Mouse (Mus musculus): ENCODE data around the gene Abcc5.
"Not testable (repeated sequence)": the region's sequence is repeated elsewhere in the genome, so short reads cannot be mapped to it uniquely, and the experiment has no call there.

Gene Abcc5

DNA sequence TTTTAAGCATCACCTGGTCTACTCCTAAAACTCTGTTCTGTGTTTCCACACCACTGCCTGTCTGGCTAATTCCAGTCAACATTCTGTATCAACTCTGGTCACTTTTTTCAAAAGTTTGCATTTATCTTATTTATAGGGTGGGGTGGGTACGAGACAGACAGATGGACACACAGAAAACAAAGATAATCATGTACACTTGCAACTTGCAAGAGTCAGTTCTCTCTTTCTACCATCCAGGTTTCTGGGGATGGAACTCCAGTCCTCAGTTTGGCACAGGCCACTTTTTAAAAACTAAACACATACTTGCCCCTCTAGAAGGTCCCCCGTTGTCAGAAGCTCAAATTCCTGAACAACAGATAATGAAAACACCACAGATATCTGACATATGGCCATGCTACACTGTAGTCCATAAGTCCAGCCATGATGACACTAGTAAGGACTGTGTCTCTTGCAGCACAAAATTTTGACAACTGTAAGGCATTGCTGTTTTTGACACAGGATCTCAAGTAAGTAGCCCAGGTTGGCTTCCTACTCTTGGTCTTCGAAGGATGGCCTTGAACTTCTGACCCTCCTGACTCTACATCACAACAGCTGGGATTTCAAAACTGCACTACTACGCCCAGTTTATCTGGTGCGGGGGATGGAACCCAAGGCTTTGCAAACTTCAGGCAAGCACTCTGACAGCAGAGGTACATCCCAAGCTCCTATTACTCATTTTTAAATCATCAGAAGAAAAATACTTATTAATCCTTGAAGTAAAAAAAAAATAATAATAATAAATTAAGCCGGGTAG, 3.1 kb downstream of the Abcc5 start:
- peak; percentile 38 for DNase-seq

- DNase-seq, result no peak
Measured at GRCm38 (mm10) chr16:20418054-20418453, 8.1 kb downstream of the Abcc5 start.

DNA sequence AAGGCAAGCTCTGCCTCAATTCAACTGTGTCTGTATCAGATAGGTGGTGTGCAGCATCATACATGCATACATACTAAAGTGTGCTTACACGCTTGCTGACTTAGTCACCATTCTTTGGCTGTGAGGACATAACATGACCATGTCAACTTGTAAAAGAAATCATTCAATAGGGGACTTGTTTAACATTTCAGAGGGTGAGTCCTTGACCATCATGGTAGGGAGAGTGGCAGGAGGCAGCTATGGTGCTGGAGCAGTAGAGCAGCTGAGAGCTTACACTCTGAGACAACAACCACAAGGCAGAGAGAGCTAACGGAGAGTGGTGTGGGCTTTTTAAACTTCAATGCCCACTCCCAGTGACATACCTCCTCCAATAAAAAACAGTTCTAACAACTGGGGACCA, 9.9 kb downstream of the Abcc5 start:
- no peak for DNase-seq

DNA sequence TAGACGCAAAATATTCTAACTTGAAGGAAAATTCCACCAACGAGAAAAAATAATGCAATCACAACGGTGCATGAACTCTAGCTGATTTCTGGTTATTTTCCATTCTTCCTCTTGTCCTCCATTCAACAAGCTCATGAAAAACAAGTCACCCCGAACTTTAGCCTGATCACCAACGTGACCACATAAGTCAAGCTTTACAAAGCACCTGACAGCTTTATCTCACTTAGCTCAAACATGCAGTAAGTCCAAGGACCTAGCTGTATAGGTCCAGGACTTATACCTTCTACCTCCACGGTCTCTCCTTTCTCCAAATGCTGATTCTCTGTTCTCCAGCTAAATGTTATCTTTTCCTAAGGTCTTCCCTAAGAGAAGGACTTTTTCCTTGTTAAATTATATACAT, 10.4 kb downstream of the Abcc5 start:
- DNase-seq, result no peak

DNA sequence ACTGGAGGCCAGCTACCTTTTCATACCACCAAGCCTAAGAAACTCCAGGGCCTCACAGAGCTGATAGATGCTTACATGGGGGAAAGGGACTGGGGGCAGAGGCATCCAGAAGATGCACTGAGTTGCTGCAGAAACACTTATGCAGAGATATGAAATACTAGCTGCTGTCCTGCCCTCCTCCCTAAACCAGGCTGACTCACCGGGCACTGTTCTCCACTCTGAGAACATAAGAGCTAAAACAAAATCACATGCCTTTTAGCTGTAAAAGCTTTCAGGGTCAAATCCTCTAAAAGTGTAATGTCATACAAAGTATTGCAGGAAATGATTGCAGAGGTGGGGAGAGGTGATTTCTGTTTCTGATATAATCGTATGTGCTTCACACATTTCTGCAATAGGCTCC, 11.0 kb downstream of the Abcc5 start:
- no peak for DNase-seq

DNA sequence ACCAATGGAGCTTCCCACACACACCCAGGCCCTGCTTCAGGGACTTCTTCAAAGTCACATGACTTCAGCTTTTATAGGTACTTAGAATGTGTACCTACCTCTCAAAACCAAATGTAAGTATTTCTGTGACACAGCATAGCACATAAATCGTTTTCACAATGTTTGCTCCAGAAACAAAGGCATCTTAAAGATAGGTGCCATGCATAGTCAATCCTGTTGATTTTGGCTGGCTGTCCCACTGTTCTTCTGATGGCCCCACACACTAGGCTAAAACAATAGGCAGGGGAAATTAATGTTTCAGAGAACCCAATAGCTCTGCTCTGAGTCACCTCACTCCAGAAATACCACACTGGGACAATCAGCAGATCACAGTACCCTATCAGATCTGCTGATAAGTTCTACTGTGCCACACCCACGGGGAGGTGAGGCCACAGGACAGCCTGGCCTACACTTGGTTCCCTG, 12.3 kb downstream of the Abcc5 start:
- DNase-seq, result no peak

- no peak for DNase-seq
Measured at GRCm38 (mm10) chr16:20411958-20412570, 14.1 kb downstream of the Abcc5 start.

GRCm38 (mm10) chr16:20405335-20405734, 20.9 kb downstream of the Abcc5 start:
- DNase-seq, result no peak

DNA sequence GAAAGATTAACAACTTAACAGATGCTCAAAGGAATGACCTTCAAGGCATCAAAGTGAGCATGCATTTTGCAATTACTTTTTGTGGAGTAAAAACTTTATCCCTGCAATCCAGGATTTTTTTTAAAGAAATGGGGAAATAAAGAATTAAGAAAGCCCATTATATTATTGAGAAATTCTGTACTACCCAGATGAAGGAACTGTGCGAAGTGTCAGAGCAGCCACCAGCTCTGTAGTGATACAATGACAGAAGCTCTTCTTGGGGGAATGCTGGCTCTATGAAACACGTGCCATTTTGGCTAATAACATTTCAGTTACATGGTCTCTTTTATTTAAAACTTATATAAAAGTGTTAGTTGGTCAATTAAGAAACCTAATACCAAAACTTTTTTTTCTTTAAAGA, 22.9 kb downstream of the Abcc5 start:
- no peak for DNase-seq

GRCm38 (mm10) chr16:20401592-20401991, 24.6 kb downstream of the Abcc5 start:
- DNase-seq, result no peak

DNA sequence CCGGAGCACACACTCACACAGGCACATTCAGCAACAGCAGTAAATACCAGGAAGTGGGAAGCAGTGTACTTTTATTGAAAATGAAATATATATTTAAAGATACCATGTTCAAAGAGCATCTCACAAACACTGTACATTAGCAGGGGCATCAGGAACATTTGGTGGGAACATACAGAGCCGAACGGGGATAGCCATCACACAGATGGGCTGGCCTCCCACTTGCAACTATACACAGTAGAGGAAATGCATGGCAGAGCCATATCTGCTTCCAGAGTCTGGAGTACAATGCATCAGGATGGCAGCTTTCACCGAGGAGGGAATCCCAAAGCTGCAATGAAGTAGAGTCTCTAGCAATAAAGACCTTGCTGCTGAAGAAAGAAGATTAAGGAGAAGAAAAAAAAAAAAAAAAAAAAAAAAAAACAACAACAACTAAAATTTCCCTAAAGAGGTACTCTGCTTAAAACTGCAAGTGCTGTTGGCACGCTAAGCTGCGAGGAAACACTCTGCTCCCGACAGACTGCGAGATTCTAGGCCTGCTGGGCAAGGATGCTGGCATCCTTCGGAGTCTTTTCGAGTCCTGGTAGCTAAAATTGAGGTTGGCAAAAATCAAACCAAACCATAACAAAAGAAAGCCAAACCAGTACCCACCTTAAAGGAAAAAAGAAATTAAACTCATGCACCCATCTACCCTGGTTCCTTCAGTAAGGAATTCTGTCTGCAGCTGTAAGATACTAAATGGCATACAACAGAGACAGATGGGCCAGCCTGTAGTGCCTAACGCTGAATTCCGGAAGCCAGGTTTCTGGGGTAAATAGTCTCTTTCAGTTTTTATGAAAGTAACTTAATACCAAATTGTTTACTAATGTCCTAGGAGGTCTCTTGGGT, 25.2 kb downstream of the Abcc5 start:
- DNase-seq, result no peak

GRCm38 (mm10) chr16:20396851-20397250, 29.3 kb downstream of the Abcc5 start:
- no peak for DNase-seq

- no peak for DNase-seq
Measured at GRCm38 (mm10) chr16:20395216-20395907, 30.8 kb downstream of the Abcc5 start.

GRCm38 (mm10) chr16:20391753-20392152, 34.4 kb downstream of the Abcc5 start:
- DNase-seq, result no peak

GRCm38 (mm10) chr16:20390233-20390632, 36.0 kb downstream of the Abcc5 start:
- DNase-seq, result no peak

GRCm38 (mm10) chr16:20381031-20381430, 45.2 kb downstream of the Abcc5 start:
- DNase-seq, result no peak

- DNase-seq, result no peak
Measured at GRCm38 (mm10) chr16:20375341-20375740, 50.9 kb downstream of the Abcc5 start.

DNA sequence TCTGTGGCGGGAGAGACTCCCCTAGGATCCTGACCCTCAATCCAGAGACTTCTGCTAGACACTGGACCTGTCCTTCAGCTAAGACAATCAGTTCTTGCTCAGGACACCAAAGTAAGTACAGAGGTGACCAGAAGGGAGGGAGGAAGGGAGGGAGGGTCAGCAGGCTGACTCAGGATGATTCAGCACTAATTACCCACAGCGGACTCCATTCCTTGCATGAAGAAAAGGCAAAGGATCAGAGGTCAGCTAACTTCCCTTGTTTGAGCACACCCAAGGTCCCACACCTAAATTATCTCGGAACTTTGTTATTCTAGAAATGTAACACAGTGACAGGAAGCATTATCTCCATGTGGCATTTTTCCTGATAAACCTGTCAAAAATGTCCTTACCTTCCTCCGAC, 54.5 kb downstream of the Abcc5 start:
- DNase-seq, result peak; percentile 51

DNA sequence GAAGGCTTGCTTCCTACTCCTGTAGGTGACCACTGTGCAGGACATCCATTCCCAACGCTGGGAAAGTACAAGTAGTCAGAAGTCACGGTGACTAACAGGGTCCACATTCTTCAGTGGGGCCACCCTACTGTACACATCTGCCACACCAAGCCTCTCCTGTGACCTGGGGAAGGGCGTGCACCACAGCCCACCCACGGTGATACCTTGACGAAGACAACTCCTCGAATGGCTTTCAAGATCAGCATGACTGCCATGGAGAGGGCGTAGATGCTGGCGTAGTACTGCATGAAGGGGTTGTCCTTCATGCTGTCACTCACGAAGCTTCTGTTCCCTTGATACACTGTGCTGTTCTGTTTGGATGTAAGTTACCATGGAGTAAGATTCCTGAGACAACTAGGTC, 58.0 kb downstream of the Abcc5 start:
- no peak for DNase-seq

GRCm38 (mm10) chr16:20362121-20362520, 64.1 kb downstream of the Abcc5 start:
- DNase-seq, result no peak

DNA sequence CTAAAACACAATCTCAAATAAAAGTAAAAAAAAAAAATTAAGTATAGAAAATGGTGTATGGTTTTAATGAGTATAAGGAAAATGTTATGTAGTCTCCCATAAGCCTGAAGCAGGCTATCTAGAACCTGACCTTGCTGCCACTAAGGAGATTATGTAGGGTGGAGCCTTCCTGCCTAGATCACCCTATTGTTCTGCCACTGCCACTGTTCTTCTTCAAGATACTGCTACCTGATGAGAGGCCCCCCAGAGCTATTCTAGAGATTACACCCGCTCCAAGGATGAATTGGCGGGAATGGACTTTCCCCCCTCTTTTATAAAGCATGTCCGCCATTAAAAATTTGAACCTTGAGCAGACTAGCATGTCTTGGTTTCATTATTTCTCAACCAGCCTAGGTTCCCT, 64.7 kb downstream of the Abcc5 start:
- DNase-seq, result not testable (repeated sequence)

- no peak for DNase-seq
Measured at GRCm38 (mm10) chr16:20359643-20360295, 66.4 kb downstream of the Abcc5 start.

All from liver (tissue).